Mouse (Mus musculus) myocyte (in vitro differentiated cells): Measurements from ENCODE around the gene Uncx. TPM values are rescaled to one million over a fixed set of nuclear protein-coding genes. Genes with fewer than 3 reads are reported as not detected.

ENCODE experiments used
- H3K27me3 ChIP-seq: one replicate; pipeline ENCODE4 v1.6.1; 2011; ENCODE audit not compliant: control insufficient read depth, insufficient read depth, insufficient read length
- H3K36me3 ChIP-seq: one replicate; pipeline ENCODE4 v1.6.1; 2011; ENCODE audit not compliant: control insufficient read depth, insufficient read depth
- H3K4me2 ChIP-seq: one replicate; pipeline ENCODE4 v1.6.1; 2011; ENCODE audit warnings: low read depth, control low read depth
- H3K4me3 ChIP-seq: one replicate; pipeline ENCODE4 v1.5.1; 2011; ENCODE audit warnings: mild to moderate bottlenecking, control low read depth, moderate library complexity
- H3K79me2 ChIP-seq: one replicate; pipeline ENCODE4 v1.6.1; 2011; ENCODE audit not compliant: control insufficient read depth, insufficient read depth
- H3ac ChIP-seq: one replicate; pipeline ENCODE4 v1.6.1; 2011; ENCODE audit not compliant: control insufficient read depth, insufficient read length
- CEBPB ChIP-seq: IDR thresholded peaks from 2 replicates; pipeline ENCODE4 v1.6.1; 2011; ENCODE audit warnings: mild to moderate bottlenecking, moderate library complexity; ENCODE audit not compliant: poor library complexity, insufficient read depth, severe bottlenecking
- E2F4 ChIP-seq: IDR thresholded peaks from one replicate; pipeline ENCODE4 v1.6.1; 2011; ENCODE audit warnings: mild to moderate bottlenecking, control low read depth, moderate library complexity; ENCODE audit not compliant: insufficient read depth
- MAX ChIP-seq: IDR thresholded peaks from one replicate; pipeline ENCODE4 v1.6.1; 2011; ENCODE audit warnings: low read depth, mild to moderate bottlenecking, control low read depth
- MYOD1 ChIP-seq, 3 experiments: IDR thresholded peaks; one replicate each; pipeline ENCODE4 v1.6.1; 2011; ENCODE audit warnings: control low read depth in 2 of 3, low read depth in 2 of 3, mild to moderate bottlenecking in 2 of 3, moderate library complexity in 1 of 3; ENCODE audit not compliant: insufficient read length in 2 of 3, control insufficient read depth in 1 of 3
- MYOG ChIP-seq, 3 experiments: IDR thresholded peaks; one replicate each; pipeline ENCODE4 v1.6.1; 2011; ENCODE audit warnings: control low read depth in 2 of 3, low read depth in 2 of 3, mild to moderate bottlenecking in 2 of 3; ENCODE audit not compliant: insufficient read length in 2 of 3, control insufficient read depth in 1 of 3, insufficient read depth in 1 of 3
- POLR2A ChIP-seq: IDR thresholded peaks from one replicate; pipeline ENCODE4 v1.6.1; 2011; ENCODE audit warnings: low read depth, mild to moderate bottlenecking, control low read depth, moderate library complexity; ENCODE audit not compliant: insufficient read length
- POLR2AphosphoS2 ChIP-seq: IDR thresholded peaks from one replicate; pipeline ENCODE4 v1.6.1; 2011; ENCODE audit warnings: low read depth, control low read depth; ENCODE audit not compliant: insufficient read length
- REST ChIP-seq: IDR thresholded peaks from one replicate; pipeline ENCODE4 v1.6.1; 2011; ENCODE audit warnings: mild to moderate bottlenecking, control low read depth, moderate library complexity; ENCODE audit not compliant: insufficient read depth, insufficient read length
- SRF ChIP-seq: IDR thresholded peaks from one replicate; pipeline ENCODE4 v1.6.1; 2011; ENCODE audit warnings: low read depth; ENCODE audit not compliant: control insufficient read depth, insufficient read length
- TCF12 ChIP-seq: IDR thresholded peaks from one replicate; pipeline ENCODE4 v1.6.1; 2011; ENCODE audit warnings: mild to moderate bottlenecking, control low read depth; ENCODE audit not compliant: poor library complexity, insufficient read depth, severe bottlenecking
- TCF3 ChIP-seq: IDR thresholded peaks from one replicate; pipeline ENCODE4 v1.6.1; 2011; ENCODE audit warnings: low read depth, control low read depth; ENCODE audit not compliant: insufficient read length
- USF1 ChIP-seq: IDR thresholded peaks from one replicate; pipeline ENCODE4 v1.6.1; 2011; ENCODE audit warnings: low read depth, mild to moderate bottlenecking, control low read depth, moderate library complexity
- polyA plus RNA-seq: library from polyadenylated mRNA; unstranded; fragments of >200 nt; fragmentation: generic; extraction: Trizol; gene quantifications from one replicate; pipeline ENCODE4 v1.2.1, GENCODE M21; 2012; ENCODE audit warnings: missing spikeins

The Uncx gene
- polyA plus RNA-seq, 1 experiment: not detected

- no peak overlapping the region for H3K4me2 ChIP-seq
- H3K36me3 ChIP-seq: no peaks in the 10 kb centered on the region
- TF ChIP-seq SRF (no peak), TCF3 (no peak), POLR2A (no peak), POLR2AphosphoS2 (no peak), MAX (no peak), REST (no peak), TCF12 (no peak), MYOD1 (IDR thresholded peaks at IDR 0.05; ENCODE audit: control insufficient read depth in 1 of 3, insufficient read length in 2 of 3, low read depth in 2 of 3) (no peak), CEBPB (no peak), USF1 (no peak), E2F4 (no peak), MYOG (IDR thresholded peaks at IDR 0.05; ENCODE audit: control insufficient read depth in 1 of 3, insufficient read depth in 1 of 3, insufficient read length in 2 of 3, low read depth in 2 of 3) (no peak)
- no peak overlapping the region for H3ac ChIP-seq
- H3K79me2 ChIP-seq: no peaks in the 10 kb centered on the region
- H3K27me3 ChIP-seq: peaks cover 77% of the 10 kb centered on the region
- H3K4me3 ChIP-seq: no peak overlapping the region
These were observed 738 bp upstream of the Uncx start for GRCm38 (mm10) chr5:139542556-139542955.

- H3K27me3 ChIP-seq: peaks cover 74% of the 10 kb centered on the region
These were observed 466 bp downstream of the Uncx start for GRCm38 (mm10) chr5:139543650-139544270.

GRCm38 (mm10) chr5:139544271-139545135, 1.2 kb downstream of the Uncx start:
- Histone ChIP-seq H3ac (no peak overlapping the region), H3K27me3 (peaks cover 75% of the 10 kb centered on the region), H3K79me2 (no peaks in the 10 kb centered on the region), H3K4me3 (no peak overlapping the region), H3K36me3 (no peaks in the 10 kb centered on the region), H3K4me2 (no peak overlapping the region)
- TF ChIP-seq CEBPB (no peak), MYOD1 (IDR thresholded peaks at IDR 0.05; ENCODE audit: control insufficient read depth in 1 of 3, insufficient read length in 2 of 3, low read depth in 2 of 3) (no peak), POLR2A (no peak), TCF12 (no peak), MAX (no peak), USF1 (no peak), E2F4 (no peak), POLR2AphosphoS2 (no peak), MYOG (IDR thresholded peaks at IDR 0.05; ENCODE audit: control insufficient read depth in 1 of 3, insufficient read depth in 1 of 3, insufficient read length in 2 of 3, low read depth in 2 of 3) (no peak), REST (no peak), SRF (no peak), TCF3 (no peak)

More at GRCm38 (mm10) chr5:139543650-139544270, 466 bp downstream of the Uncx start:
- TF ChIP-seq POLR2AphosphoS2 (no peak), SRF (no peak), MYOG (IDR thresholded peaks at IDR 0.05; ENCODE audit: control insufficient read depth in 1 of 3, insufficient read depth in 1 of 3, insufficient read length in 2 of 3, low read depth in 2 of 3) (no peak), CEBPB (no peak), POLR2A (no peak), USF1 (no peak), REST (no peak), TCF3 (no peak), MAX (no peak), E2F4 (no peak), TCF12 (no peak), MYOD1 (IDR thresholded peaks at IDR 0.05; ENCODE audit: control insufficient read depth in 1 of 3, insufficient read length in 2 of 3, low read depth in 2 of 3) (no peak)
- no peaks in the 10 kb centered on the region for H3K79me2 ChIP-seq
- peak overlapping the region; percentile 30 for H3K4me2 ChIP-seq
- no peak overlapping the region for H3ac ChIP-seq
- no peaks in the 10 kb centered on the region for H3K36me3 ChIP-seq
- no peak overlapping the region for H3K4me3 ChIP-seq

DNA sequence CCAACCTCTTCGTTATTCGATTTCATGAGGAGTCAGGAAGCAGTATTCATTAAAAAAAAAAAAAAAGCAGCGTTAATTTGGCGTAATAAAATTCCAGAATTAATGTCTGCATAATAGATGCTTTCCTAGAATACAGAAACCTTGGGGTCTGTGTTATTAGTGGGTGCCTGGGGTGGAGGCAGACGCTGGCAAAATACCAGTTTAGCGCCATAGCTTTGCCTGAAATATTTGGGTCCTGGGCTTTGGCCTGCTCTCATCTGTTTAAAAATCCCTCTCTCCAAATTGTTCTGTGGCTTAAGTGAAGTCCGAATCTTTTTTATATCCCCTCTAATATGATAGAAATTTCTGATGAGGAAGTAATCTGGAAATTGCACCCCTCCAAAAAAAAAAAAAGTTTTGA, 1.9 kb downstream of the Uncx start:
- peaks cover 73% of the 10 kb centered on the region for H3K27me3 ChIP-seq
- TF ChIP-seq MYOG (IDR thresholded peaks at IDR 0.05; ENCODE audit: control insufficient read depth in 1 of 3, insufficient read depth in 1 of 3, insufficient read length in 2 of 3, low read depth in 2 of 3) (no peak), MYOD1 (IDR thresholded peaks at IDR 0.05; ENCODE audit: control insufficient read depth in 1 of 3, insufficient read length in 2 of 3, low read depth in 2 of 3) (no peak), SRF (no peak), POLR2AphosphoS2 (no peak), MAX (no peak), E2F4 (no peak), USF1 (no peak), TCF3 (no peak), REST (no peak), TCF12 (no peak), CEBPB (no peak), POLR2A (no peak)
- no peaks in the 10 kb centered on the region for H3K36me3 ChIP-seq
- H3ac ChIP-seq: no peak overlapping the region
- no peak overlapping the region for H3K4me3 ChIP-seq
- H3K79me2 ChIP-seq: no peaks in the 10 kb centered on the region
- H3K4me2 ChIP-seq: no peak overlapping the region
